Mouse (Mus musculus): ENCODE data around the gene Dpyd.

Dpyd gene

GRCm38 (mm10) chr3:119361555-119362385, 799.8 kb downstream of the Dpyd start:
- DNase-seq (ENCODE audit: low spot score in 2 of 2): no peak

GRCm38 (mm10) chr3:119362392-119362791, 800.5 kb downstream of the Dpyd start:
- no peak for DNase-seq (ENCODE audit: low spot score in 2 of 2)

- DNase-seq (ENCODE audit: low spot score in 2 of 2): no peak
These were observed 807.0 kb downstream of the Dpyd start for GRCm38 (mm10) chr3:119368931-119369330.

DNA sequence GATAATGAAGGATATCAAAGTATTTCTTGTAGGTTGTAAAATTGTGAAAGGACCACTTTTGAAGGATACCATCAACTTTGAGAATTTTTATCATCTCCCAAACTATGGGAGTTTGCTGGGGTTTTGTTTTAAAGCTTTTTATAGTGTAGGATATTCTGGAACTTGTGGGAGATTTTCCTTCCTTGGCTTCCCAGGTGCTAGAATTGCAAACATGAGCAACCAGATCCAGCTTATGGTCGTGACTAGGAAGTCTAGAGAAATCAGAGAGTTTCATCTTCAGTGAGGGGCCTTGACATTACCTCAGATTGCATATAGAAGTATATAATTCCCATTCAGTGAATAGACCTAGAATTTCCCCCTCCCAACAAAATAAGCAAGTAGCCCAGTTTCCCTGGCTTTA, 819.2 kb downstream of the Dpyd start:
- DNase-seq (ENCODE audit: low spot score in 2 of 2): no peak

- DNase-seq (ENCODE audit: low spot score in 2 of 2): no peak
These were observed 820.5 kb downstream of the Dpyd start for GRCm38 (mm10) chr3:119382395-119382794.

GRCm38 (mm10) chr3:119387332-119388105, 825.6 kb downstream of the Dpyd start:
- no peak for DNase-seq (ENCODE audit: low spot score in 2 of 2)

GRCm38 (mm10) chr3:119397205-119397604, 835.3 kb downstream of the Dpyd start:
- no peak for DNase-seq (ENCODE audit: low spot score in 2 of 2)

DNA sequence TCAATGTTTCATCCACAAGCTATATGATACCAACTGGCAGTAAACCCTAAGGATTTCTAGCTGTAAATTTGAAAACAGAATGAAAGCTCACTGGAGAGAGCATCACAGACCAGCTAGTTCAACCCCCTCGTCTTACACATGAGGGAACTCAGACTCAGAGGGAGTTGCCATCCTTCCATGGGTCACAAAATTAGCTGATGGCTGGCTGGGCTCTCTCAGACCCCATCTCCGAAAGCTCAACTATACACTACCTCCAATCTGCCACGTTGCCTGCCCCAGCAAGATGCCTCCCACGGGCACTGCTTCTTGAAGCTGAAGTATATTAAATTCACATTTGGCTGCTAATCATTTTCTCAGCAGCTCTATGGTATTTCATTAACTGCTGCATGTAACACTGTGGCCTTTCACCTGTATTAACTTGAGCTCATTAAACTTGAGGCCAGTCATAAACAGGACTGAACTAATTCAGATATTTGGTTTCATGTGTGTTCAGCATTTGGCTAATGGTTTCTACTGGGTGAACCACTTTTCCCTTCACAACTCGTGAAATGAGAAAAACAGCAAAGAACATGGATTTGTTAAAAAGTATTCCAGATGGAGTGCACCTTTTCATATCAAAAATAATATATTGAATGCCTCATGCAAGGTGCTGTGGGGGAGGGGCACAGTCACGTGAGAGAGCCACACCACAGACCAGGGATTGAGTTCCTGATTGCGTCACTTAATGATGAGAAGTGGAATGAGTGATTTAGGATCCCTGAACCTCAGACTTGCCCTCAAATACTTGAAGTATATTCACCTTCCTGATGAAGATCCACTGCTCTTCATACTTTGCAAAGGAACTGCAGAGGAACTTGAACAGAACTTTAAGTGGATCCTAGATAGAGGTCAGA, 841.2 kb downstream of the Dpyd start:
- no peak for DNase-seq (ENCODE audit: low spot score in 2 of 2)

- no peak for DNase-seq (ENCODE audit: low spot score in 2 of 2)
These were observed 857.3 kb downstream of the Dpyd start for GRCm38 (mm10) chr3:119419087-119419709.

GRCm38 (mm10) chr3:119419745-119420144, 857.8 kb downstream of the Dpyd start:
- no peak for DNase-seq (ENCODE audit: low spot score in 2 of 2)

DNA sequence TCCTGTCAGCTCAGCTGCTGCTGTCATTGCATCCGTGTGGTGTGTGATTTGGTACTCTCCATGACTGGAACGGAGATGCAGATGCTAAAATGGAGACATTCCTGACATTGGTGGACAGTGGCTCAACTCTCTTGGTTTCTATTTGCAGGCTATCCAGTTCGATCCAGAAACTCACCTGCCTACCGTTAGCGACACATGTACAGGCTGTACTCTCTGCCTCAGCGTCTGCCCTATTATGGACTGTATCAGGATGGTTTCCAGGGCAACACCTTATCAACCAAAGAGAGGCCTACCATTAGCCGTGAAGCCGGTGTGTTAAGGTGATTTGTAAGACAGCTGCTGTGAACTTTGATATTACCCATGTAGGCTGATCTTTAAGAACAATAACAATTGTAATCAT, 869.4 kb downstream of the Dpyd start:
- no peak for DNase-seq (ENCODE audit: low spot score in 2 of 2)

GRCm38 (mm10) chr3:119431757-119432156, 869.8 kb downstream of the Dpyd start:
- DNase-seq (ENCODE audit: low spot score in 2 of 2): no peak

GRCm38 (mm10) chr3:119447559-119447958, 885.6 kb downstream of the Dpyd start:
- no peak for DNase-seq (ENCODE audit: low spot score in 2 of 2)

DNA sequence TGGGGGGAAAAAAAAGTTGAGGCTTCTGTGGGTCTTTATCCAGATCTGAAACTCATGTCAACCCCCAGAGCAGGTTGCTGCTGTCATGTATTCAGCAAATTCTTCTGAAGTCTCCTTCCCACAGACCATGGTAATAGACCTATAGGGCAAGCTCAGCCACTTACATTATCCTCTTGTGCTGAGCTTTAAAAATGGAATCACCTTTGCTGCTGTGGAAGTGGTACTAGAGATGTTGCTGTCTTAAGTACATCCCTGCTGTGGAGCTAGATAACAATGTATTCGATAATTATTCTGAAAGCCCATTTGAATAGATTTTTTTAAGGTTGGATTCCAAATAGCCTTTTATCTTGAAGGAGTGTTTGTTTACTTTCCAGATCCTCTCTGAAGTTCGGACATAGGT, 902.1 kb downstream of the Dpyd start:
- DNase-seq (ENCODE audit: low spot score in 2 of 2): no peak

- DNase-seq (ENCODE audit: low spot score in 2 of 2): no peak
These were observed 902.5 kb downstream of the Dpyd start for GRCm38 (mm10) chr3:119464479-119464878.

DNA sequence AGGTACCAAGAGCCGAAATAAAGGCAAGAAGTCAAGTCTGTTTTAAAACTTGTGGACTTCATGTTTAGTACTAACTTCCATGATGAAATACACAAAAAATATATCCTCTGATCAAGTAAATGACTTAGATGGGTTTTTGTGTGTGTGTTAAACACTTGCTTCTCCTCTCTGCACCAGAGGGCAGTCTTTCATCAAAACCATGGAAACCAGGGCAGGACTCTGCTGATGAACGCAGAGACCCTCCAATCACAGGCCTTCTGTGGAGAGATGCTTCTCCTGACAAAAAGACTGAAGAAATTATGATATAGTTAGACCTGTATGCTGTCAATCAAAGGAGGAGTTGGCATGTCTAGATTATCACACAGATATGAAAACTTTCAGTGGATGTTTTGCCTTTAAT, 905.8 kb downstream of the Dpyd start:
- DNase-seq (ENCODE audit: low spot score in 2 of 2): no peak
